Mouse (Mus musculus): Measurements from ENCODE around the gene Ccdc32. TPM values are rescaled to one million over a fixed set of nuclear protein-coding genes. Genes with fewer than 3 reads are reported as not detected.
"Not testable (repeated sequence)": the region's sequence is repeated elsewhere in the genome, so short reads cannot be mapped to it uniquely, and the experiment has no call there.

Gene Ccdc32
- polyA plus RNA-seq, 1 experiment from 2014 or later = 19.2 TPM

- no peak overlapping the region for H3K27ac ChIP-seq
- H3K4me3 ChIP-seq = no peak overlapping the region
- H3K27me3 ChIP-seq (replicated peaks) = peaks cover 6% of the 10 kb centered on the region; the same call in 1 of the 2 replicates
- WGBS (ENCODE audit: insufficient replicate concordance) = 89% methylated on average over 4 of the region's 4 CpGs
- H3K4me1 ChIP-seq = peaks cover 65% of the 10 kb centered on the region
- no peaks in the 10 kb centered on the region for H3K9me3 ChIP-seq (replicated peaks)
- no peak overlapping the region for H3K9ac ChIP-seq
- peaks cover 45% of the 10 kb centered on the region for H3K36me3 ChIP-seq
- ATAC-seq = no peak
- H3K4me2 ChIP-seq = no peak overlapping the region
These were observed 2.2 kb downstream of the Ccdc32 start for GRCm38 (mm10) chr2:119026951-119027350.

- H3K4me3 ChIP-seq = no peak overlapping the region
- no peaks in the 10 kb centered on the region for H3K9me3 ChIP-seq (replicated peaks)
- ATAC-seq = peak; percentile 16; the same call in 1 of the 2 replicates
- peak overlapping the region; percentile 92 for H3K27ac ChIP-seq
- 28% methylated on average over 4 of the region's 4 CpGs for WGBS (ENCODE audit: insufficient replicate concordance)
- H3K4me2 ChIP-seq = peak overlapping the region; percentile 59
- H3K4me1 ChIP-seq = peaks cover 59% of the 10 kb centered on the region
- no peaks in the 10 kb centered on the region for H3K27me3 ChIP-seq (replicated peaks)
- H3K36me3 ChIP-seq = peaks cover 63% of the 10 kb centered on the region
- peak overlapping the region; percentile 49; the same call in 1 of the 2 replicates for H3K9ac ChIP-seq
These were observed 4.0 kb downstream of the Ccdc32 start for GRCm38 (mm10) chr2:119025239-119025616.

- 23% methylated on average over 9 of the region's 9 CpGs for WGBS (ENCODE audit: insufficient replicate concordance)
- peaks cover 59% of the 10 kb centered on the region for H3K4me1 ChIP-seq
- peak overlapping the region; percentile 59 for H3K4me2 ChIP-seq
- peak overlapping the region; percentile 92 for H3K27ac ChIP-seq
- peak overlapping the region; percentile 19; the same call in 1 of the 2 replicates for H3K4me3 ChIP-seq
- H3K27me3 ChIP-seq (replicated peaks) = no peaks in the 10 kb centered on the region
- H3K36me3 ChIP-seq = peaks cover 67% of the 10 kb centered on the region
- H3K9ac ChIP-seq = peak overlapping the region; percentile 49
- H3K9me3 ChIP-seq (replicated peaks) = no peaks in the 10 kb centered on the region
- peak; percentile 95 for ATAC-seq
These were observed 4.5 kb downstream of the Ccdc32 start for GRCm38 (mm10) chr2:119024536-119025238.

- no peak for ATAC-seq
- 85% methylated on average over 6 of the region's 6 CpGs for WGBS (ENCODE audit: insufficient replicate concordance)
- Histone ChIP-seq H3K9me3 (replicated peaks) (no peaks in the 10 kb centered on the region), H3K27ac (no peak overlapping the region), H3K9ac (no peak overlapping the region), H3K27me3 (replicated peaks) (no peaks in the 10 kb centered on the region), H3K4me3 (no peak overlapping the region), H3K4me1 (peaks cover 50% of the 10 kb centered on the region), H3K36me3 (peaks cover 82% of the 10 kb centered on the region), H3K4me2 (no peak overlapping the region)
These were observed 6.0 kb downstream of the Ccdc32 start for GRCm38 (mm10) chr2:119023154-119023660.

- H3K9ac ChIP-seq = no peak overlapping the region
- H3K4me1 ChIP-seq = peaks cover 32% of the 10 kb centered on the region
- ATAC-seq = no peak
- H3K36me3 ChIP-seq = peaks cover 71% of the 10 kb centered on the region
- no peak overlapping the region for H3K4me2 ChIP-seq
- no peak overlapping the region for H3K27ac ChIP-seq
- peaks cover 5% of the 10 kb centered on the region for H3K9me3 ChIP-seq (replicated peaks)
- no peaks in the 10 kb centered on the region for H3K27me3 ChIP-seq (replicated peaks)
- H3K4me3 ChIP-seq = no peak overlapping the region
- 74% methylated on average over 4 of the region's 4 CpGs for WGBS (ENCODE audit: insufficient replicate concordance)
These were observed 9.7 kb downstream of the Ccdc32 start for GRCm38 (mm10) chr2:119019538-119019937.

GRCm38 (mm10) chr2:119019131-119019530 lies 10.1 kb downstream of the Ccdc32 start:
- Histone ChIP-seq H3K4me2 (no peak overlapping the region), H3K9ac (no peak overlapping the region), H3K27ac (no peak overlapping the region), H3K4me3 (no peak overlapping the region), H3K27me3 (replicated peaks) (no peaks in the 10 kb centered on the region), H3K36me3 (peaks cover 68% of the 10 kb centered on the region), H3K9me3 (replicated peaks) (peaks cover 5% of the 10 kb centered on the region), H3K4me1 (peaks cover 27% of the 10 kb centered on the region)
- no peak for ATAC-seq
- WGBS (ENCODE audit: insufficient replicate concordance) = 46% methylated on average over 5 of the region's 5 CpGs

- H3K4me2 ChIP-seq = no peak overlapping the region
- H3K27me3 ChIP-seq (replicated peaks) = no peaks in the 10 kb centered on the region
- peaks cover 22% of the 10 kb centered on the region for H3K4me1 ChIP-seq
- H3K4me3 ChIP-seq = no peak overlapping the region
- 73% methylated on average over 22 of the region's 22 CpGs for WGBS (ENCODE audit: insufficient replicate concordance)
- H3K27ac ChIP-seq = no peak overlapping the region
- H3K9ac ChIP-seq = no peak overlapping the region
- H3K36me3 ChIP-seq = peaks cover 62% of the 10 kb centered on the region
- ATAC-seq = no peak
- peaks cover 5% of the 10 kb centered on the region for H3K9me3 ChIP-seq (replicated peaks)
These were observed 10.6 kb downstream of the Ccdc32 start for GRCm38 (mm10) chr2:119018391-119019122.

- 83% methylated on average over 3 of the region's 3 CpGs for WGBS (ENCODE audit: insufficient replicate concordance)
- Histone ChIP-seq H3K4me1 (peaks cover 17% of the 10 kb centered on the region; the same call in 1 of the 2 replicates), H3K36me3 (peaks cover 53% of the 10 kb centered on the region), H3K9me3 (replicated peaks) (peaks cover 5% of the 10 kb centered on the region), H3K4me3 (no peak overlapping the region), H3K9ac (no peak overlapping the region), H3K27me3 (replicated peaks) (no peaks in the 10 kb centered on the region), H3K4me2 (no peak overlapping the region), H3K27ac (no peak overlapping the region)
- ATAC-seq = no peak
These were observed 11.5 kb downstream of the Ccdc32 start for GRCm38 (mm10) chr2:119017647-119018046.

GRCm38 (mm10) chr2:119016312-119016711 lies 12.9 kb downstream of the Ccdc32 start:
- peaks cover 17% of the 10 kb centered on the region; the same call in 1 of the 2 replicates for H3K4me1 ChIP-seq
- not testable (repeated sequence) for H3K27ac ChIP-seq; H3K4me3 ChIP-seq; ATAC-seq; H3K27me3 ChIP-seq (replicated peaks); H3K9me3 ChIP-seq (replicated peaks); H3K9ac ChIP-seq; H3K4me2 ChIP-seq
- WGBS (ENCODE audit: insufficient replicate concordance) = 54% methylated on average over 4 of the region's 4 CpGs
- peaks cover 40% of the 10 kb centered on the region for H3K36me3 ChIP-seq

GRCm38 (mm10) chr2:119015604-119016180 lies 13.5 kb downstream of the Ccdc32 start:
- H3K4me1 ChIP-seq = peaks cover 17% of the 10 kb centered on the region; the same call in 1 of the 2 replicates
- ATAC-seq = no peak
- 32% methylated on average over 12 of the region's 12 CpGs for WGBS (ENCODE audit: insufficient replicate concordance)
- H3K4me3 ChIP-seq = no peak overlapping the region
- peaks cover 5% of the 10 kb centered on the region for H3K9me3 ChIP-seq (replicated peaks)
- no peak overlapping the region for H3K27ac ChIP-seq
- H3K4me2 ChIP-seq = peak overlapping the region; percentile 0; the same call in 1 of the 2 replicates
- no peak overlapping the region for H3K9ac ChIP-seq
- H3K36me3 ChIP-seq = peaks cover 33% of the 10 kb centered on the region
- 0 out of 2 replicates have a peak, but pooled peaks cover 3% of the 10 kb centered on the region for H3K27me3 ChIP-seq (replicated peaks)

GRCm38 (mm10) chr2:119014989-119015388 lies 14.2 kb downstream of the Ccdc32 start:
- no peak for ATAC-seq
- no peak overlapping the region for H3K27ac ChIP-seq
- 45% methylated on average over 7 of the region's 7 CpGs for WGBS (ENCODE audit: insufficient replicate concordance)
- H3K36me3 ChIP-seq = peaks cover 26% of the 10 kb centered on the region
- H3K9ac ChIP-seq = no peak overlapping the region
- no peak overlapping the region for H3K4me3 ChIP-seq
- H3K4me2 ChIP-seq = no peak overlapping the region
- H3K4me1 ChIP-seq = peaks cover 17% of the 10 kb centered on the region; the same call in 1 of the 2 replicates
- peaks cover 5% of the 10 kb centered on the region for H3K9me3 ChIP-seq (replicated peaks)
- H3K27me3 ChIP-seq (replicated peaks) = 0 out of 2 replicates have a peak, but pooled peaks cover 3% of the 10 kb centered on the region
